Mouse (Mus musculus) brain, embryonic 14.5 days (tissue): ENCODE results near the gene Cbx4. TPM values are rescaled to one million over a fixed set of nuclear protein-coding genes. Genes with fewer than 3 reads are reported as not detected.

ENCODE experiments used
- DNase-seq: peaks from one replicate; pipeline ENCODE4 v3.0.0-alpha.2; 2011; ENCODE audit warnings: low read depth
- CTCF ChIP-seq: fragments of 200-500 bp; IDR thresholded peaks from 2 replicates; pipeline ENCODE4 v1.5.1; 2012; ENCODE audit warnings: inconsistent platforms, mild to moderate bottlenecking, moderate library complexity, borderline replicate concordance; ENCODE audit not compliant: insufficient read depth, insufficient read length; ENCODE audit errors: extremely low read depth
- POLR2A ChIP-seq: fragments of 200-500 bp; IDR thresholded peaks from 2 replicates; pipeline ENCODE4 v1.6.1; 2012; ENCODE audit warnings: mild to moderate bottlenecking, inconsistent platforms, borderline replicate concordance; ENCODE audit not compliant: poor library complexity, insufficient read depth, insufficient read length, severe bottlenecking; ENCODE audit errors: extremely low read depth
- polyA plus RNA-seq: library from polyadenylated mRNA; depleted of rRNA; stranded (reverse); fragments of >200 nt; gene quantifications from 2 replicates; pipeline ENCODE4 v1.2.3, GENCODE M21; 2012

The Cbx4 gene
- polyA plus RNA-seq, 1 experiment: 34.7 TPM

GRCm38 (mm10) chr11:119125929-119126861, 40.2 kb upstream of the Cbx4 start:
- peak; percentile 72 for DNase-seq
- TF ChIP-seq CTCF (peak; percentile 47; the same call in 1 of the 2 replicates), POLR2A (no peak)

- no peak for DNase-seq
- no peak for TF ChIP-seq CTCF
Measured at GRCm38 (mm10) chr11:119124536-119124935, 38.5 kb upstream of the Cbx4 start.

DNA sequence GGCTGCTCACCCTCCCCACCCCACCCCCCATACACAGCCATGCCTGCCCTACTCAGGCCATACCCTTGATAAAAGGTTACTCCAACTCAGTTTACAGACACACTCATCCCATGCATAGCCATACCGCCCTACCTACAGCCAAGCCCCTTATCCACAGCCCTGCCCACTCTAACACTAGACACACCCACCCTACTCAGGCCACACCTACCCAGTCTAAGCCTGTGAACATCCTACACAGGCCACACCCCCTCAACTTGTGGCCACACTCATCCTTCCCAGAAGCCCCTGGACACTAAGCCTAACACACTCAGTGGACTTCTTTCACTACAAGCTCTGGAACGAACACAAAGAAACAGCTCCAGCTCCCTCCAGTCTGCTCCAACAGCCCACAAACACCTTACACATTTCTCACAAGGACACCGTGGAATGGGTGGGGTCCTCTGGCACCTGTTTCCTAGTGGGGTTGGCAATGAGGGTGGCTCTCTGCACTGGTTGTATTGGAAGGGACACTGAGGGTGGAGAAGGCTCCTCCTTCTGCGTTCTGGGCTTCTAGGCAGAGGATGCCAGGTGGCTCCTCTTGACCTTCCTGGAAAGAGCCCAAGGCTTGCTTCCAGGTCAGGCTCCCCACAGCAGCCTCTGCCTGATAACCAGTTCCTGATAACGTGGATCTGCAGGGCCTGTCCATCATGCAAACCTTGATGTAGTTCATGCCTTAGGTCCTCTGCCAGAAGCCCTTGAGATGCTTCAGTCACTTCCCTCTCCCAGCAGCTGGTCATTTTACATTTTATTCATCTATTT, 37.7 kb upstream of the Cbx4 start:
- DNase-seq: no peak

DNA sequence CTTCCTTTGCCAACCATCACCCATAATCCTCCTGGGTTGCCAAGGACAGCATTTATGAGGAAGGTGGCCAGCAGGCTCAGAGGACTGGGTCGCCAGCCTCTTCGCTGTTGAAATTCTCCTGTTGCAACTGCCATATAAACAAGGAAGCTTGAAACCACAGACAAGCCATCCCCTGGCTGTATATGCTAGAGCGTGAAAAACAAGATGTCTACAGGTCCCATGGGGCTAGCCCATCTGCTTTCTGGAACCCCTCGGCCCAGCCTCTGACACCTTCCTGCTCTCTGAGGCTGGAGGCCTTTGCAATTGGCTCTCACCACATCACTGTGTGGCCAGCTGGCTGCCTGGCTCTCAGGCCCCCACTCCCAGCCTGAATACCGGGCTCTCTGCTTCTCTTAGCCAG, 36.4 kb upstream of the Cbx4 start:
- DNase-seq: no peak
- TF ChIP-seq POLR2A: no peak
- TF ChIP-seq CTCF: no peak

More for the DNA sequence above, 37.7 kb upstream of the Cbx4 start:
- TF ChIP-seq POLR2A (no peak), CTCF (no peak)

DNA sequence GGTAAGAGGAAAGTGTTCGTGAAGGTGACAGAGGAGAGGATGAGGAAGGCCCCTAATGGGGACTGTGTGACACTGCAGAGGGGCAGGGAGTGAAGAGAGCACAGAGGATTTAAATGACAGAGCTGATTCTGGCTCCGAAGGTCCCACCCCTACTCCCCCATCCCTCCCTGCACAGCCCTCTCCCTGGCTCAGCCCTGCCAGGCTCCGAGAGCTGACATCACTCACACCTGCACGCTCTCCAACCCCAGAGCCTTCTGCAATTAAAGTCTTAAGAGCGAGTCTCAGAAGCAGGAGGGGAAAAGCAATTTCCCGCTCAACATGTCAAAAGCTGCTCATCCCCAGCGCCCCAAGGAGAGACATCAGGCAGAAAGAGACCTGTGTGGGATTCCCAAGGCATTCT, 32.9 kb upstream of the Cbx4 start:
- peak; percentile 67 for DNase-seq
- TF ChIP-seq POLR2A (no peak), CTCF (no peak)

- TF ChIP-seq CTCF: no peak
- no peak for TF ChIP-seq POLR2A
- no peak for DNase-seq
Measured at GRCm38 (mm10) chr11:119117945-119118344, 31.9 kb upstream of the Cbx4 start.

GRCm38 (mm10) chr11:119116992-119117391, 31.0 kb upstream of the Cbx4 start:
- DNase-seq: no peak
- no peak for TF ChIP-seq CTCF
- TF ChIP-seq POLR2A: no peak

DNA sequence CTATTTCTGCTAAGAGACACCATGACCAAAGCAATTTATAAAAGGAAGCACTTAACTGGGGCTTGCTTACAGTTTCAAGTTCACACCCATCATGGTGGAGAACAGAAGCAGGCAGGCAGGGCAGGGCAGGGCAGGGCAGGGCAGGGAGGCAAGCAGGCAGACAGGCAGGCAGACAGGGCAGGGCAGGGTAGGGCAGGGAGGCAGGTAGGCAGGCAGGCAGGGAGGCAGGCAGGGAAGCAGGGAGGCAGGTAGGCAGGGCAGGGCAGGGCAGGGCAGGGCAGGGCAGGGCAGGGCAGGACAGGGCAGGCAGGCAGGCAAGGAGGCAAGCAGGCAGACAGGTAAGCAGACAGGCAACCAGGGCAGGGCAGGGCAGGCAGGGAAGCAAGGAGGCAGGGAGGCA, 26.7 kb upstream of the Cbx4 start:
- DNase-seq: no peak
- TF ChIP-seq POLR2A: no peak
- TF ChIP-seq CTCF: no peak

DNA sequence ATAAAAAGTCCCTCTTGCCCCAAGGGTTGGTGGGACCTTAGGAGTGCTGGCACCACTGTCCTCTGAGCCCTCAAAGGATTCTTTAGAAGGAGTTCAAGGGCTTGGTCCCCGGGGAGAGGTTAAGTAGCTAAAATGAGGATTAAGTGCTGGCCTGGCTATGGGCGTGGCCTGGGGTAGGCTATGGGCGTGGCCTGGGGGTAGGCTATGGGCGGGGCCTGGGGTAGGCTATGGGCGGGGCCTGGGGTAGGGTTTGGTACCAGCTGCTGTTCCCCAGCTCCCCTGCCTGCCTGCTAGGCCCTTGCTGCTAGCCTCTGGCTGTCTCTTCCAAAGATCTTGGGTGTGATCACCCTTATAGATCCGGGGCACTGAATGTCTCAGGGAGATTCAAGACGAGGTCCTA, 25.3 kb upstream of the Cbx4 start:
- no peak for DNase-seq
- TF ChIP-seq POLR2A (no peak), CTCF (no peak)

- no peak for TF ChIP-seq CTCF
- no peak for TF ChIP-seq POLR2A
- DNase-seq: no peak
Measured at GRCm38 (mm10) chr11:119109415-119110071, 23.5 kb upstream of the Cbx4 start.

- TF ChIP-seq CTCF: no peak
- no peak for TF ChIP-seq POLR2A
- DNase-seq: no peak
Measured at GRCm38 (mm10) chr11:119108573-119109263, 22.7 kb upstream of the Cbx4 start.

- no peak for DNase-seq
- no peak for TF ChIP-seq POLR2A
- TF ChIP-seq CTCF: no peak
Measured at GRCm38 (mm10) chr11:119106289-119106688, 20.3 kb upstream of the Cbx4 start.
